Mouse (Mus musculus) right cerebral cortex, postnatal 36 days (tissue): ENCODE data around the gene Ubap2.

ENCODE experiments used
- DNase-seq, 2 experiments: peaks; one replicate each; pipeline ENCODE4 v3.0.0; 2022; ENCODE audit warnings: low spot score in 2 of 2, mixed read lengths in 1 of 2

Ubap2 gene

GRCm38 (mm10) chr4:41260691-41261090, 14.3 kb downstream of the Ubap2 start:
- DNase-seq: no peak

GRCm38 (mm10) chr4:41259019-41259418, 15.9 kb downstream of the Ubap2 start:
- no peak for DNase-seq

GRCm38 (mm10) chr4:41257752-41258151, 17.2 kb downstream of the Ubap2 start:
- no peak for DNase-seq

GRCm38 (mm10) chr4:41255564-41256210, 19.3 kb downstream of the Ubap2 start:
- peak; percentile 43 to 48 for DNase-seq

- no peak for DNase-seq
Measured at GRCm38 (mm10) chr4:41253756-41254155, 21.2 kb downstream of the Ubap2 start.

GRCm38 (mm10) chr4:41245408-41245807, 29.5 kb downstream of the Ubap2 start:
- no peak for DNase-seq

GRCm38 (mm10) chr4:41240916-41241315, 34.0 kb downstream of the Ubap2 start:
- DNase-seq: no peak

- no peak for DNase-seq
Measured at GRCm38 (mm10) chr4:41235621-41236020, 39.3 kb downstream of the Ubap2 start.

- peak; percentile 16 to 30 for DNase-seq
Measured at GRCm38 (mm10) chr4:41226351-41226750, 48.6 kb downstream of the Ubap2 start.

- no peak for DNase-seq
Measured at GRCm38 (mm10) chr4:41225412-41225811, 49.5 kb downstream of the Ubap2 start.

- no peak for DNase-seq
Measured at GRCm38 (mm10) chr4:41208050-41208449, 66.9 kb downstream of the Ubap2 start.

- no peak for DNase-seq
Measured at GRCm38 (mm10) chr4:41205751-41206150, 69.2 kb downstream of the Ubap2 start.

- DNase-seq: no peak
Measured at GRCm38 (mm10) chr4:41202135-41202534, 72.8 kb downstream of the Ubap2 start.

GRCm38 (mm10) chr4:41196861-41197610, 77.9 kb downstream of the Ubap2 start:
- no peak for DNase-seq

- DNase-seq: no peak
Measured at GRCm38 (mm10) chr4:41195328-41195727, 79.6 kb downstream of the Ubap2 start.

GRCm38 (mm10) chr4:41192544-41193512, 82.1 kb downstream of the Ubap2 start:
- no peak for DNase-seq

- DNase-seq: no peak
Measured at GRCm38 (mm10) chr4:41189809-41190208, 85.1 kb downstream of the Ubap2 start.

- no peak for DNase-seq
Measured at GRCm38 (mm10) chr4:41179825-41180725, 94.9 kb downstream of the Ubap2 start.

GRCm38 (mm10) chr4:41174631-41175030, 100.3 kb downstream of the Ubap2 start:
- DNase-seq: no peak

- no peak for DNase-seq
Measured at GRCm38 (mm10) chr4:41170970-41171369, 104.0 kb downstream of the Ubap2 start.
